ENCODE assay signal across 22 mouse cellular contexts in the genomic region with DNA sequence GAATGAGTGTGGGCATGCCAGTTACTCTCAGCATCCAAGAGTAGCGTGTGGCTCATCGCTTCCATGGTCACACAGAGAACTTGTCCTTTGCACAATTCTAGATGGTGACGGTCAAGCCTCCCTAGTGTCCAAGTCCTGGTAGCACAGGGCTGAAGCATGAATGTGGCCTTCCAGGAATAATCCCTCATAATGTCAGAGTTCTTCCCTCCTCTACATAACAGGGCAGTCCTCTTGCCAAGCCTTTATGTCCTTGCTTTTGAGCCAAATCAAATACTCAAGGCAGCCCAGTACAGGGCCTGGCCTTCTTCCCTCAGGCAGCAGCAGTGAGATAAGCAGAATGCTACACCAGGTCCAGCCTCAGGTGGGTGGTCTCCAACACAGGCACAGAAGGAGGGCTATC. TPM values are rescaled to one million over a fixed set of nuclear protein-coding genes. Genes with fewer than 3 reads are reported as not detected.
A peak's percentile ranks its signal among the peaks of the same experiment; 100 is the strongest.
DNase-seq lines count a peak whose midpoint lies in the region; ATAC-seq and TF ChIP-seq lines count a peak whose summit lies in the region.
"Had no signal": no experiment of that assay in that cellular context is flagged by ENCODE, and none has a peak within 500 bp of the region (broad histone marks: within the 10 kb centered on the region; RNA-seq: fewer than 3 reads in every experiment).

No protein-coding gene starts in this region.

- H3K4me1 ChIP-seq in lung, postnatal 0 days (ENCODE audit: insufficient read depth, low read depth, low read length) = no peaks in the 10 kb centered on the region
- H3K4me1 ChIP-seq in forebrain, embryonic 12.5 days = no peaks in the 10 kb centered on the region
- H3K4me1 ChIP-seq: embryonic facial prominence, embryonic 15.5 days; forebrain, embryonic 10.5 days; forebrain, embryonic 13.5 days; forebrain, embryonic 15.5 days had no signal

- H3K4me3 ChIP-seq in lung, postnatal 0 days (ENCODE audit: low read depth, low read length) = no peak overlapping the region
- no peak overlapping the region for H3K4me3 ChIP-seq in forebrain, embryonic 12.5 days (replicated peaks)
- H3K4me3 ChIP-seq: embryonic facial prominence, embryonic 13.5 days; embryonic facial prominence, embryonic 15.5 days; erythroblast, embryonic 14.5 days; forebrain, embryonic 10.5 days; forebrain, embryonic 13.5 days; forebrain, embryonic 15.5 days had no signal

- no peak for TF ChIP-seq EP300 in lung, postnatal 0 days (IDR thresholded peaks at IDR 0.05)

- H3K27me3 ChIP-seq in lung, postnatal 0 days (replicated peaks; ENCODE audit: insufficient read depth, low read length) = no peaks in the 10 kb centered on the region
- H3K27me3 ChIP-seq in forebrain, embryonic 12.5 days = no peaks in the 10 kb centered on the region
- H3K27me3 ChIP-seq: embryonic facial prominence, embryonic 13.5 days; embryonic facial prominence, embryonic 15.5 days; forebrain, embryonic 13.5 days; forebrain, embryonic 15.5 days had no signal

- H3K4me2 ChIP-seq in lung, postnatal 0 days (replicated peaks; ENCODE audit: low read depth, low read length) = no peak overlapping the region
- H3K4me2 ChIP-seq in forebrain, embryonic 12.5 days = no peak overlapping the region
- H3K4me2 ChIP-seq: embryonic facial prominence, embryonic 13.5 days; embryonic facial prominence, embryonic 15.5 days; forebrain, embryonic 13.5 days; forebrain, embryonic 15.5 days had no signal

- H3K9ac ChIP-seq in lung, postnatal 0 days (replicated peaks; ENCODE audit: low read depth) = no peak overlapping the region
- H3K9ac ChIP-seq in forebrain, embryonic 12.5 days = no peak overlapping the region
- H3K9ac ChIP-seq: embryonic facial prominence, embryonic 13.5 days; embryonic facial prominence, embryonic 15.5 days; forebrain, embryonic 13.5 days; forebrain, embryonic 15.5 days; forebrain, postnatal 0 days had no signal

- DNase-seq in adrenal gland, adult 2 months = peak; percentile 80
- DNase-seq in adrenal gland, postnatal 4 days (ENCODE audit: low spot score in 2 of 2) = no peak
- no peak for DNase-seq in lung, postnatal 0 days (ENCODE audit: low spot score)
- no peak for DNase-seq in lung, postnatal 14 days
- DNase-seq in adrenal gland, postnatal 10 days = peak; percentile 48
- DNase-seq in adrenal gland, postnatal 36 days = peak; percentile 41 to 58
- DNase-seq in right cerebral cortex, adult 18-20 months = no peak
- DNase-seq: cerebellum, adult 11 months; cerebellum, adult 18-20 months; cerebellum, adult 8-10 months; cerebellum, adult 9-11 months; cerebellum, postnatal 14 days; cerebellum, postnatal 36 days; embryo, embryonic 11 days; forebrain, postnatal 0 days had no signal

- no peaks in the 10 kb centered on the region for H3K9me3 ChIP-seq in lung, postnatal 0 days (ENCODE audit: low read length)
- no peaks in the 10 kb centered on the region for H3K9me3 ChIP-seq in forebrain, embryonic 12.5 days
- H3K9me3 ChIP-seq: embryonic facial prominence, embryonic 13.5 days; embryonic facial prominence, embryonic 15.5 days; forebrain, embryonic 10.5 days; forebrain, embryonic 13.5 days; forebrain, embryonic 15.5 days had no signal

- peaks cover 34% of the 10 kb centered on the region for H3K36me3 ChIP-seq in lung, postnatal 0 days (ENCODE audit: insufficient read depth, low read length)
- H3K36me3 ChIP-seq in forebrain, embryonic 12.5 days (replicated peaks) = peaks cover 88% of the 10 kb centered on the region

- ATAC-seq in lung, postnatal 0 days = peak; percentile 30
- ATAC-seq in forebrain, embryonic 12.5 days (ENCODE audit: low FRiP score) = no peak
- ATAC-seq: forebrain, embryonic 13.5 days; forebrain, embryonic 15.5 days; forebrain, postnatal 0 days had no signal

- TF ChIP-seq CTCF in lung, postnatal 0 days (IDR thresholded peaks at IDR 0.05) = no peak

- H3K27ac ChIP-seq in lung, postnatal 0 days (ENCODE audit: low read length) = no peak overlapping the region
- no peak overlapping the region for H3K27ac ChIP-seq in forebrain, embryonic 12.5 days
- H3K27ac ChIP-seq: embryonic facial prominence, embryonic 13.5 days; embryonic facial prominence, embryonic 15.5 days; forebrain, embryonic 10.5 days; forebrain, embryonic 13.5 days; forebrain, embryonic 15.5 days had no signal

- 88% methylated on average over 3 of the region's 3 CpGs for WGBS in lung, postnatal 0 days
- 98% methylated on average over 3 of the region's 3 CpGs for WGBS in forebrain, embryonic 12.5 days

RNA-seq across cellular contexts. Expression of a gene that starts 25.9 kb away (rescaled TPM):
- total RNA-seq in adrenal gland, adult 2 months (2021) = 100 to 1,000 TPM in 1 of 2 experiments, 10 to 100 TPM in 1; 92.2 to 113 TPM
- 22.7 and 31.0 TPM in 2 replicates for polyA plus RNA-seq in adrenal gland, adult 2 months (2012; rRNA removed)
- 10 to 100 TPM; 79.0 to 85.1 TPM for total RNA-seq in adrenal gland, postnatal 4 days (2021)
- polyA plus RNA-seq in lung, postnatal 0 days (2015; fragmentation: Nextera tagmentation; extraction: Ambion mirVana) = 34.7 and 38.1 TPM in 2 replicates
- total RNA-seq in adrenal gland, postnatal 10 days (2021) = 10 to 100 TPM; 68.5 to 81.1 TPM
- 10 to 100 TPM; 83.1 to 94.4 TPM for total RNA-seq in adrenal gland, postnatal 36 days (2021)
- 107 and 110 TPM in 2 replicates for polyA plus RNA-seq in forebrain, embryonic 12.5 days (2016; fragmentation: Nextera tagmentation; extraction: Ambion mirVana)

RNA-seq across cellular contexts. Expression of a gene that starts 26.8 kb away (rescaled TPM):
- 10 to 100 TPM; 18.8 to 18.9 TPM for total RNA-seq in adrenal gland, adult 2 months (2021)
- polyA plus RNA-seq in adrenal gland, adult 2 months (2012; rRNA removed) = 22.7 and 24.0 TPM in 2 replicates
- total RNA-seq in adrenal gland, postnatal 4 days (2021) = 10 to 100 TPM; 26.2 to 28.3 TPM
- 3.1 TPM in 2 replicates for polyA plus RNA-seq in lung, postnatal 0 days (2015; fragmentation: Nextera tagmentation; extraction: Ambion mirVana)
- total RNA-seq in adrenal gland, postnatal 10 days (2021) = 10 to 100 TPM; 18.6 to 19.1 TPM
- total RNA-seq in adrenal gland, postnatal 36 days (2021) = 10 to 100 TPM; 23.2 to 25.3 TPM
- polyA plus RNA-seq in forebrain, embryonic 12.5 days (2016; fragmentation: Nextera tagmentation; extraction: Ambion mirVana) = 7.1 and 7.4 TPM in 2 replicates

Comparison
In these comparisons a context has a peak if more than half of its experiments do, and no peak if none do; other contexts are left out.
1. DNase-seq: peak in adrenal gland, adult 2 months (single experiment), adrenal gland, postnatal 10 days (single experiment) and adrenal gland, postnatal 36 days (2 of 2); none in adrenal gland, postnatal 4 days (0 of 2), lung, postnatal 0 days (single experiment), lung, postnatal 14 days (single experiment) and right cerebral cortex, adult 18-20 months (single experiment).